Mouse (Mus musculus): Measurements from ENCODE around the gene Ascc2.
"Not testable (repeated sequence)": the region's sequence is repeated elsewhere in the genome, so short reads cannot be mapped to it uniquely, and the experiment has no call there.

Ascc2 gene

GRCm38 (mm10) chr11:4684186-4684585 lies 46.6 kb downstream of the Ascc2 start:
- no peak for DNase-seq (ENCODE audit: low spot score)

- DNase-seq (ENCODE audit: low spot score) = no peak
Observed at GRCm38 (mm10) chr11:4685071-4685470, 47.5 kb downstream of the Ascc2 start.

- no peak for DNase-seq (ENCODE audit: low spot score)
Observed at GRCm38 (mm10) chr11:4685510-4685909, 48.0 kb downstream of the Ascc2 start.

GRCm38 (mm10) chr11:4687027-4687426 lies 49.5 kb downstream of the Ascc2 start:
- DNase-seq (ENCODE audit: low spot score) = peak; percentile 50

- no peak for DNase-seq (ENCODE audit: low spot score)
Observed at GRCm38 (mm10) chr11:4687874-4688273, 50.3 kb downstream of the Ascc2 start.

- no peak for DNase-seq (ENCODE audit: low spot score)
Observed at GRCm38 (mm10) chr11:4688632-4689380, 51.3 kb downstream of the Ascc2 start.

- DNase-seq (ENCODE audit: low spot score) = no peak
Observed at GRCm38 (mm10) chr11:4690353-4690752, 52.8 kb downstream of the Ascc2 start.

GRCm38 (mm10) chr11:4691213-4691612 lies 53.7 kb downstream of the Ascc2 start:
- peak; percentile 45 for DNase-seq (ENCODE audit: low spot score)

GRCm38 (mm10) chr11:4692162-4692561 lies 54.6 kb downstream of the Ascc2 start:
- DNase-seq (ENCODE audit: low spot score) = no peak

- peak; percentile 80 for DNase-seq (ENCODE audit: low spot score)
Observed at GRCm38 (mm10) chr11:4697043-4697983, 59.8 kb downstream of the Ascc2 start.

- no peak for DNase-seq (ENCODE audit: low spot score)
Observed at GRCm38 (mm10) chr11:4700726-4701125, 63.2 kb downstream of the Ascc2 start.

GRCm38 (mm10) chr11:4703688-4704071 lies 66.1 kb downstream of the Ascc2 start:
- no peak for DNase-seq (ENCODE audit: low spot score)

- peak; percentile 97 for DNase-seq (ENCODE audit: low spot score)
Observed at GRCm38 (mm10) chr11:4704072-4704964, 66.8 kb downstream of the Ascc2 start, which contains the start of the genes Uqcr10 and Zmat5. Gene Uqcr10, minus strand, starts transcription at chr11:4704342. Gene Zmat5, plus strand, starts transcription at chr11:4704678.

GRCm38 (mm10) chr11:4705178-4705577 lies 67.6 kb downstream of the Ascc2 start:
- DNase-seq (ENCODE audit: low spot score) = no peak

- not testable (repeated sequence) for DNase-seq (ENCODE audit: low spot score)
Observed at GRCm38 (mm10) chr11:4710188-4710587, 72.6 kb downstream of the Ascc2 start.

GRCm38 (mm10) chr11:4712822-4713221 lies 75.3 kb downstream of the Ascc2 start:
- no peak for DNase-seq (ENCODE audit: low spot score)

- DNase-seq (ENCODE audit: low spot score) = no peak
Observed at GRCm38 (mm10) chr11:4714727-4715126, 77.2 kb downstream of the Ascc2 start.

- DNase-seq (ENCODE audit: low spot score) = no peak
Observed at GRCm38 (mm10) chr11:4715596-4715995, 78.0 kb downstream of the Ascc2 start.

GRCm38 (mm10) chr11:4716530-4717236 lies 79.1 kb downstream of the Ascc2 start:
- no peak for DNase-seq (ENCODE audit: low spot score)

GRCm38 (mm10) chr11:4718548-4718947 lies 81.0 kb downstream of the Ascc2 start:
- DNase-seq (ENCODE audit: low spot score) = no peak

GRCm38 (mm10) chr11:4719961-4720360 lies 82.4 kb downstream of the Ascc2 start:
- no peak for DNase-seq (ENCODE audit: low spot score)
